Mouse (Mus musculus) frontal cortex, adult (tissue): ENCODE measurements at regions not wholly inside any gene's neighbourhood (a gene's known extent, or its start where the extent isn't known, plus 50 kb on each side); places are given as distances from the start of the nearest gene placed in this dataset.

Experiments
- ATAC-seq: cut with Nextera tagmentation; 2 replicates; pipeline ENCODE4 v1.9.2; 2017; ENCODE audit warnings: mild to moderate bottlenecking, moderate library complexity, mixed read lengths; ENCODE audit not compliant: low TSS enrichment

DNA sequence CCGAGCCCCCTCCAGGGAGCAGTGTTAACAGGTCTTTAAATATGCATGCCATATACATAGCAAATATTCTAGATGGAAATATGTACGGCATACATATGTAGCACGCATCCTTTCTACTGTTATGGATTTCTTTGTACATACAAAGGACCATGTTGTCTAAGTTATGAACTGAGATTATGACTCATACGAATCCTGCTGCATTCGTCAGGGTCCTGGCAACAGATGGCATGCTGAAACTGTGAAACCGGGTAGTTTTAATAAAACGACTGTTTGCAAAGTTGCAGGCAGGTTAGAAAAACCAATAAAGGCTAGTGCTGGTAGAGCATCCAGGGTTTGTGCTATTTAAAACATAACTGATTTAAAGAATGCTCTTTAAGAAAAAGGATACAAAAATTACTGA lies 88.8 kb upstream of the Tlk1 start:
- ATAC-seq, result peak; percentile 52

DNA sequence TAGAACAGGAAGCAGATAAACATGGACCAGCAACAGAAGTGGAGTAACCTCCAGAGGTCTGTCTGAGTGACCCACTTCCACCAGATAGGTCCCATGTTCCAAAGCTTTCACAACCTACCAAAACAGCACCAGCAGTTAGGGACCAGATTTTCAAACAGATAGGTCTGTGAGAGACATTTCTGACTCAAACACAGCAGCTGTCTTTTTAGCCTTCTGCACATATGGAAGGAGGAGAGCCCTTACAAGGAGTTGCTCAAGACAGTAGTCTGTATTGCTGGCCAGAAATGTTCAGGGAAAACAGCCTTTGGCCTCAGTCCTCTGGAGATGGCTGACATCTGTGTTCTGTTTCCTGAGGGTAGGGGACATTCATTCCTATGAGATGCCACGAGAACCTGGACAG lies 83.9 kb upstream of the Tlk1 start:
- ATAC-seq, result peak; percentile 62

GRCm38 (mm10) chr2:70908579-70908978 lies 83.1 kb upstream of the Tlk1 start:
- no peak for ATAC-seq

DNA sequence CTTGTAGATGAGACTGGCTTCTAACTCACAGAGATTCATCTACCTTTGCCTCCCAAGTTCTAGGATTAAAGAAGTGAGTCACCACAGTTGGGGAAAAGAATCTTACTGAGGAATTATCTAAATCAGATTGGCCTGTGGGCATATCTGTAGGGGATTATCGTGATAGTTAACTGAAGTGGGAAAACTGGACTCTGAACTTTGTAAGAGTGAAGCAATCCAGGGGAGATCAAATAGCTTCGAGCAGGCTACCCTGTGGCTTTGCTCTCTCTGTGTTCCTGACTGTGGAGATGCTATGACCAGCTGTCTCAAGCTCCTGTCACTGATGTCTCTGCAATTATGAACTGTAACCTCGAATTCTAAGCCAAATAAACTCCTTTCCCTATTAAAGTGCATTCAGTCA lies 80.7 kb upstream of the Tlk1 start:
- no peak for ATAC-seq

GRCm38 (mm10) chr2:70904429-70904828 lies 78.9 kb upstream of the Tlk1 start:
- ATAC-seq, result no peak

DNA sequence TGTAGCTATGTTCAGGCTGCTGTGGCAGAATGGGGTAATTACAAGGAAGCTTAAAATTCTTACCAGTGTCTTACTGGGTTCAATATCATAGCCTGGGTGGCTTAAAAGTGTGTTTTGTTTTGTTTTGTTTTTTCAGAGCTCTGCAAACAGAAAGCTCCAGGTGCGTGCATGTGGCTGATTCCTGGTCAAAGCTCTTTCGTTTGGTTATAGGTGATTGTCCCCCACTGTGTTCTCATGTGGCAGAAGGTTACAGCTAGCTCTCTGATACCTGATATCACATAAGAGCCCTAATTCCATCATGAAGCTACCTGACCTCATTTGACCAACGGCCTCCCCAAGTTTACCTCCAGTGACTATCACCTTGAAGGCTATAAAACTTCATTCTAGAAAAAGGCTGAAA lies 76.7 kb upstream of the Tlk1 start:
- no peak for ATAC-seq

DNA sequence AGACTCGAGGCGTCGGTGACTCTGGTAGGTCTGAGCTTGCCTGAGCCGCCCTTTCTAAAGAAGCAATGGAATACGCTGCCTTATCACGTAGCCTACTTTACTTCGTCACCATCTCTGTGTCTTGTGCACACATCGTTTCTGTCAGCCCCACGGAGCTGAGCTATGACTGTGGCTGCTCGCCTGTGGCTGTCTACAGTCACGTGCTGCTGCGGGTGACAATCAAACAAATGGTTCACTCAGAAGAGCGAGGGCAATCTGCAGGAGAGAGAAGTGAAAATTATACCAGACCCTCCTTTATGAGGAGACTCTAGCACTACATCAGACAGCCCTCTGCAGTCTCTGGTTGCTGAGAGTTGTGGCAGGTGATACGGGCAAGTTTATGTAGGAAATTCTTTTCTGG lies 76.0 kb upstream of the Tlk1 start:
- ATAC-seq, result peak; percentile 73

GRCm38 (mm10) chr2:70899056-70899455 lies 73.5 kb upstream of the Tlk1 start:
- no peak for ATAC-seq

DNA sequence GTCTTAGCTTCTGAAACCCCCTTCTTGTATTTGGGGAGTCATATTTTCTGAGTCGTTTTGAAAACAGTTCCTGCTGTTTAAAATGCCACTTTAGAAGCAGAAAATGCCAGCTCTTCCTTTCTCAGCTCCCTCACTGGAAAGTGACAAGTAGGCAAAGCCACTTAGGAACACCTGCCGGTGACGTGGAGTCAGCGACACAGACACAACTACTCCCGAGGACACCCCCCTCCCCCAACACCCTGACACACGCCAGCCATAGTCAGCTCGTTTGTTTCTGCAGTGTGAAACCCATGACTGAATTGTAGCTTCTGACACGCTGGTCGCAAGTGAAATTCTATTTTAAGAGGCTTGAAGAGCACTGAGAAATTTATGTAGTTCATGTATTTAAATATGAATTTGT lies 72.9 kb upstream of the Tlk1 start:
- ATAC-seq, result peak; percentile 47; the same call in 1 of the 2 replicates

DNA sequence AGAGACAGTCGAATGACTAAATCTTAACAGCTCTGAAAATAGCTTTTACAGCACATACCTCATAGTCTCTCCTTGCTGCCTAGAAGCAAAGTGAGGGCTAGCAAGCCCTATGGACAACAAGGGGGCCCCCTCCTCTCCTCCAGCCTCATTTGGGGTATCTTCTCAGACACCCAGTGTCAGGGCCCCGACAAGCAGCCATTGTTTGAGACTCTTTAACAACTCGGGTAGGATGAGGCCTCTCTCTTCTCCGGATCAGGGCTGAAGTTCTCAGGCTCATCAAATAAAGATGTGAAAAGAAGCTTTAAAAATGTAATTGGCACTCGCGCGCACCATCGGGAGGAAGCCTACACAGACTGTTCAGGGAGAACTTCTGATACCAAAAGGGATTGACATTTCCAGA lies 71.8 kb upstream of the Tlk1 start:
- ATAC-seq, result peak; percentile 50

GRCm38 (mm10) chr2:70889522-70890100 lies 64.1 kb upstream of the Tlk1 start:
- ATAC-seq, result no peak

DNA sequence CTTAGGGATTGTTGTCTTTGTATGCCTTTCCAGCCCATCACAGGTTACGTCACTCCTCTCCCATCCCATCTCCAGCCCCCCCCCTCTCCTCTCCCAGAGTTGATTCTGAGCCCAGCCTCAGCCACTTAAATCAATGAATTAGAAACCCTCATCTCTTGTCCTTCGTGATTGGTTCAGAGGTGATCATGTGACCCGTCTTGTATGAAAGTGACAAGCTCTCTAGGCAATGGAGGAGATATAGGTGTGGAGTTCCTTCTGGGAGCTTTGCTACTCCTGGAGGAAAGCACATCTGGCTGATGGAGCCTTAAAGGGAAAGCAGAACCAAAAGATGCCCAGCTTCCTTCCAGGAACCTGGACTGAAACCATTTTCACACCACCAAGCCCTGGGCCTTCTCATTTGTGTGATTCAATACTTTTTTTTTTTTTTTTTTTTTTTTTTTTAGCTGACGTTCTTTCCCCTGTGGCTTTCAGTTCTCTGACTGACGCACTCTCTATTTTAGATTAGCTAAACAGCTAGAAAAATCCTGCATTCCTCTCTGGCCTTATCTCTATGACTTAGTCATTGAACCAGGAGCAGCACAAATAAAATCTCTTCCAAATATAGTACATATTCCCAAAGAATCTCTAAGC lies 63.4 kb upstream of the Tlk1 start:
- no peak for ATAC-seq

DNA sequence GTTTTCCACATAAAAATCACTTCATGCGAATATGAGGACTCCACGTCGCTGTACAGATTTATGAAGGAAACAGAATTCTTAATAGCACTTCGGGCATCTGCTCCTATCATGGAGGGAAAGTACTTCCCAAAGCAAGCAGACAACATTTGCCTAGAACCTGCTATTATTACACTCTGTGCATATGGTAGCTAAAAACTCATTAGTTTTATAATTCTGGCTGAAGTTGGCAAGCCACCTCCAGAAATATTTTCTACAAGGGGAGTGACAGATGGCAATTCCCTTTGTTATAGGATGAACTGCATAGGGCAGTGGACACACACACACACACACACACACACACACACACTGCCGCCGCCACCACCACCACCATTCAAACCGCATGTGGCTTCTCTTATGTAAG lies 61.3 kb upstream of the Tlk1 start:
- ATAC-seq, result peak; percentile 89

- ATAC-seq, result no peak
Measured at GRCm38 (mm10) chr2:70885674-70886073, 60.1 kb upstream of the Tlk1 start.

- no peak for ATAC-seq
Measured at GRCm38 (mm10) chr2:70877333-70878080, 52.0 kb upstream of the Tlk1 start.

DNA sequence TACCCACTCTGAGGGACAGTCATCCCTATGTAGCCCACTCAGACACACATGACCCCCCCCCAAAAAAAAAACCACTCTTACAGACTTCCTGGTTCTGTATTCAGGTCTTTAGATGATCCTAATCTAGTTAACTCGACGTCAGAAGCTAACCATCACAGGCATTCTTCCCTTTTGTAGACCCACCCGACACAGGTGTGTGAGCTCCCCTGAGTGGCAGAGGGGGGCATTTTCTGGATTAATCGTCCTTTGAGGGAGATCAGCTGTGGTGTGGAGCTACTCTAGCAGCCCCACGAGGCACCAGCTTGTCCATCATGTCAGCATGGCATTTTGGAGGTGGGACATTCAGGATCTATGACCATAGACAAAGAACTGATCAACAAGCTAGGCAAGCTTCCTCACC lies 50.7 kb upstream of the Tlk1 start:
- ATAC-seq, result no peak
